Mouse (Mus musculus): Measurements from ENCODE around the gene Ccdc183.

DNA sequence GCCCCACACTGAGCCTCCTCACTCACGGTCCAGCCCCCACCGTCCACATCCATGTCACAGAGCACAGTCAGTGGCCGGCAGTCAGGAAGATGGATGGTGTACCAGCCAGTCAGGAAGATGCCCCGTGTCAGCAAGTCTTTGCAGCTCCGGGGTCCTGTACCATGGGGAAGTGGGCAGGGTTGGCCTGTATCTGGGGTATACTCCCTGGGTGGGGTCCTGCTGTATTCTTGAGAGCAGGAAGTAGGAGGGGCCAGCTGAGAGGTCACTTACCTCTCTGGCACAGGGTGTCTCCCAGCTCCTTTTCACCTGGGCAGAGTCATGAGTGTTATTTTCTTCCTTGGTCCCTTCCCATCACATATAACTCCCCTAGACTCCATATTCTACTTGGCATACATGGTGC is 8.5 kb upstream of the Ccdc183 start:
- TF ChIP-seq CTCF (IDR thresholded peaks at IDR 0.05; ENCODE audit: low read depth) (no peak), EP300 (IDR thresholded peaks at IDR 0.05; ENCODE audit: low read depth) (no peak)
